Mouse (Mus musculus): ENCODE data around the gene Sgta.

DNA sequence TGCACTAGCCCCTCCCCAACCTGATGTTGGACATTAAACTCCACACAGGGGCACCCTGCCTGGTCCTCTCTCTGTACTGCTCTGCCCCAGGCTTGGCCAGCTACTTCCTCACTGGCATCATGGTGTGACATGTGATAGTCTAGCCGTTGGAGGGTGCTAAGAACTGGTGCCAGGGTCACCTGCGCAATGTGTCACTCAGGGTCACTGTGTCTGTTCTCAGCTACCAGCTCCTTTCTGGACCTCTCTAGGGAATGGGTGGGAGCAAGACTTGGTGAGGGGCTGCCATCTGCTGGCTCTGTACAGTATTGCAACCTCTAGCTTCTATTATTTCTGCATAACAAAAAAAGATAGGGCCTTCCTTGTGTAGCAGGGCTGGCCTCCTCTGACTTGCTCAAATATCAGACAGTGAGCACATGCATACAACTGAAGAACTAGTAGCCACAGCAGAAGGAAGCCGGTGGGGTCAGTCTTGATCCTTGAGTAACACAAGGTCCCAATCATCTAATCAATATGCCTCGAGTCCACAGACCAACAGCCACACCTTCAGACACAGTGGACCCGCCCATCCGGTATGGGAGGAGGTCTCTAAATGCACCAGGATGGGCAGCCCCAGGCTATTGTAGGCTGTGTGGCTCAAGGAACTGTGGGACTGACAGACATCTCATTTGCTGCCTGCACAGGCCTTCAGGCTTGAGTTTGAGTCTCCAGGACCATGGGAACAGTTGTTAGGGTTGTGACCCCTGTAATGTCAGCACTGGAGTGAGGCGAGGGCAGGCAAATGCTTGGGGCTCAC lies 22.4 kb upstream of the Sgta start:
- TF ChIP-seq POLR2A (IDR thresholded peaks at IDR 0.05; ENCODE audit: low read depth, low read length) (peak; percentile 30; the same call in 1 of the 2 replicates), CTCF (IDR thresholded peaks at IDR 0.05; ENCODE audit: extremely low read depth, insufficient read length, insufficient replicate concordance, low read depth, low read length) (peak; percentile 82; the same call in 1 of the 2 replicates)

Data from small intestine, adult 2 months (tissue).